9 mouse cellular contexts compared by ENCODE assay signal in genomic region chr3:62340154-62340760, GRCm38 (mm10). TPM values are rescaled to one million over a fixed set of nuclear protein-coding genes. Genes with fewer than 3 reads are reported as not detected.
A peak's percentile ranks its signal among the peaks of the same experiment; 100 is the strongest.
DNase-seq lines count a peak whose midpoint lies in the region; ATAC-seq and TF ChIP-seq lines count a peak whose summit lies in the region.
"Had no signal": no experiment of that assay in that cellular context is flagged by ENCODE, and none has a peak within 500 bp of the region (broad histone marks: within the 10 kb centered on the region; RNA-seq: fewer than 3 reads in every experiment).

No protein-coding gene starts in this region.

- H3K36me3 ChIP-seq in hindbrain, embryonic 16.5 days (ENCODE audit: control insufficient read depth, insufficient read depth, low read length), result no peaks in the 10 kb centered on the region
- no peaks in the 10 kb centered on the region for H3K36me3 ChIP-seq in midbrain, embryonic 11.5 days (ENCODE audit: control insufficient read depth, insufficient read depth, low read length)

- DNase-seq in gastrocnemius, adult 2 months, result no peak
- no peak for DNase-seq in gastrocnemius, postnatal 36 days
- peak; percentile 12 for DNase-seq in embryo, embryonic 11 days
- DNase-seq in midbrain, embryonic 11.5 days (ENCODE audit: low spot score, missing footprints), result peak; percentile 90
- DNase-seq in left cerebral cortex, postnatal 4 days, result no peak
- DNase-seq in left cerebral cortex, adult 11 months (ENCODE audit: low spot score), result no peak
- no peak for DNase-seq in frontal cortex, adult 2 months (ENCODE audit: extremely low spot score in 1 of 2, low spot score in 1 of 2)
- DNase-seq: B cell, adult 2 months had no signal

- WGBS in hindbrain, embryonic 16.5 days, result 9% methylated on average over 16 of the region's 16 CpGs
- 7% methylated on average over 16 of the region's 16 CpGs for WGBS in midbrain, embryonic 11.5 days

- H3K27me3 ChIP-seq in hindbrain, embryonic 16.5 days (replicated peaks; ENCODE audit: control insufficient read depth, insufficient read depth, low read length), result peaks cover 3% of the 10 kb centered on the region; the same call in 1 of the 2 replicates
- peaks cover 16% of the 10 kb centered on the region for H3K27me3 ChIP-seq in midbrain, embryonic 11.5 days (ENCODE audit: control insufficient read depth, insufficient read depth, low read length)

- no peak for TF ChIP-seq CTCF in gastrocnemius, adult 2 months (IDR thresholded peaks at IDR 0.05)

- H3K9me3 ChIP-seq in hindbrain, embryonic 16.5 days (ENCODE audit: control insufficient read depth, low read length), result no peaks in the 10 kb centered on the region
- no peaks in the 10 kb centered on the region for H3K9me3 ChIP-seq in midbrain, embryonic 11.5 days (ENCODE audit: control insufficient read depth, low read length)

- peak overlapping the region; percentile 76; the same call in 1 of the 2 replicates for H3K9ac ChIP-seq in hindbrain, embryonic 16.5 days (ENCODE audit: low read depth, low read length)
- peak overlapping the region; percentile 73; the same call in 1 of the 2 replicates for H3K9ac ChIP-seq in midbrain, embryonic 11.5 days (ENCODE audit: low read length)

- peak overlapping the region; percentile 88 for H3K4me3 ChIP-seq in gastrocnemius, adult 2 months
- peak overlapping the region; percentile 78 for H3K4me3 ChIP-seq in hindbrain, embryonic 16.5 days (ENCODE audit: low read length)
- H3K4me3 ChIP-seq in midbrain, embryonic 11.5 days (ENCODE audit: low read depth, low read length), result peak overlapping the region; percentile 69

- intact Hi-C loops in gastrocnemius, adult 2 months (cut with DNase I), result loop anchor here (10.0 kb wide), 1 partner anchor 125 kb away; no protein-coding TSS in a partner anchor
- intact Hi-C loops in gastrocnemius, postnatal 36 days (cut with DNase I), result no loop called here
- intact Hi-C loops in left cerebral cortex, postnatal 4 days (cut with DNase I), result loop anchor here (5.0 kb wide), 1 partner anchor 117 kb away; no protein-coding TSS in a partner anchor

- peak overlapping the region; percentile 81 for H3K27ac ChIP-seq in gastrocnemius, adult 2 months
- H3K27ac ChIP-seq in hindbrain, embryonic 16.5 days (ENCODE audit: low read depth, low read length), result no peak overlapping the region
- H3K27ac ChIP-seq in midbrain, embryonic 11.5 days (ENCODE audit: low read depth, low read length), result no peak overlapping the region

- peak overlapping the region; percentile 82 for H3K4me2 ChIP-seq in hindbrain, embryonic 16.5 days (ENCODE audit: low read length)
- peak overlapping the region; percentile 92 for H3K4me2 ChIP-seq in midbrain, embryonic 11.5 days

- no peak for ATAC-seq in hindbrain, embryonic 16.5 days
- ATAC-seq in midbrain, embryonic 11.5 days (ENCODE audit: low FRiP score), result no peak

- H3K4me1 ChIP-seq in hindbrain, embryonic 16.5 days (ENCODE audit: control insufficient read depth, insufficient read depth, low read depth, low read length), result peaks cover 3% of the 10 kb centered on the region
- peaks cover 6% of the 10 kb centered on the region; the same call in 1 of the 2 replicates for H3K4me1 ChIP-seq in midbrain, embryonic 11.5 days (ENCODE audit: control insufficient read depth, insufficient read depth, low read length)

RNA-seq across cellular contexts. Expression of gene Arhgef26, which starts 2.1 kb away (rescaled TPM):
- total RNA-seq in gastrocnemius, adult 2 months (2021), result 1 to 10 TPM in 1 of 2 experiments, under 1 TPM in 1; 0.43 to 2.3 TPM
- 1 to 10 TPM; 1.1 TPM for total RNA-seq in gastrocnemius, postnatal 36 days (2021)
- 14.9 and 16.2 TPM in 2 replicates for polyA plus RNA-seq in hindbrain, embryonic 16.5 days (2015; fragmentation: Nextera tagmentation; extraction: Ambion mirVana)
- polyA plus RNA-seq in midbrain, embryonic 11.5 days (2014; fragmentation: Nextera tagmentation; extraction: Ambion mirVana), result 4.8 and 5.0 TPM in 2 replicates
- total RNA-seq in left cerebral cortex, postnatal 4 days (2021), result 10 to 100 TPM; 45.2 to 53.9 TPM
- 13.7 and 15.8 TPM in 2 replicates for polyA plus RNA-seq in frontal cortex, adult 2 months (2012; rRNA removed)

Comparison
In these comparisons a context has a peak if more than half of its experiments do, and no peak if none do; other contexts are left out.
1. DNase-seq: peak in embryo, embryonic 11 days (single experiment) and midbrain, embryonic 11.5 days (single experiment); none in gastrocnemius, adult 2 months (single experiment), gastrocnemius, postnatal 36 days (0 of 2), left cerebral cortex, postnatal 4 days (single experiment), left cerebral cortex, adult 11 months (single experiment) and frontal cortex, adult 2 months (0 of 2).
2. RNA of gene Arhgef26, which starts 2.1 kb away (total RNA-seq): 45.2 to 53.9 TPM in left cerebral cortex, postnatal 4 days; 0.43 to 2.3 TPM in gastrocnemius, adult 2 months and 1.1 TPM in gastrocnemius, postnatal 36 days; every median in the first group is over 10 times any median in the second.
3. Peak in every context shown above with its lines, with median percentiles within 50 percentile points of each other: H3K4me3 ChIP-seq.